25 mouse cellular contexts compared by ENCODE assay signal in the genomic region with DNA sequence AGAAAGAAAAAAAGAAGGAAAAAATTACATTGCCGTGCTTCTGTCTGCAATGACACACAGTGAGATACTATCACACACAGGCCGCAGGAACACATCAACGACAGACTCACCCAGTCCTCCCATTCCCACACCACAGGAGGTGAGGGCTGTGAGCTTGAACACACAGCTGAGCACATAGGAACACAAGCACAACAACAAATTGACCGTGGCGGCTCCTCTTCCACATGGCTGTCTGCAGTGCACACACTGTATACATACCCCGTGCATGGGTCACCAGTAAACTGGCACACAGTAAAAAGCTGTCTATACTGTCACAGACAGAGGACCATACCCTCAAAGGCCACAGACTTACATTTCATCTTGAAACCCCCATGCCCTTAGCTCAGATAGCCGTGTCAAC. TPM values are rescaled to one million over a fixed set of nuclear protein-coding genes. Genes with fewer than 3 reads are reported as not detected.
DNase-seq lines count a peak whose midpoint lies in the region; ATAC-seq and TF ChIP-seq lines count a peak whose summit lies in the region.
"Had no signal": no experiment of that assay in that cellular context is flagged by ENCODE, and none has a peak within 500 bp of the region (broad histone marks: within the 10 kb centered on the region; RNA-seq: fewer than 3 reads in every experiment).

No protein-coding gene starts in this region.

- 70% methylated on average over 7 of the region's 7 CpGs for WGBS in heart, embryonic 11.5 days (ENCODE audit: insufficient replicate concordance)
- 72% methylated on average over 7 of the region's 7 CpGs for WGBS in stomach, embryonic 16.5 days

- peak overlapping the region; percentile 95; the same call in 1 of the 2 replicates for H3K27ac ChIP-seq in heart, embryonic 11.5 days (ENCODE audit: low read depth, low read length)
- peak overlapping the region; percentile 63 for H3K27ac ChIP-seq in testis, adult 2 months (ENCODE audit: control insufficient read depth, insufficient read depth, low read depth, low read length)
- H3K27ac ChIP-seq in stomach, embryonic 16.5 days (ENCODE audit: low read length): 0 out of 2 replicates have a peak overlapping the region, but pooled peaks have one; percentile 48
- H3K27ac ChIP-seq: intestine, embryonic 15.5 days; liver, embryonic 14.5 days; macrophage; midbrain, embryonic 10.5 days; neural tube, embryonic 13.5 days had no signal

- peaks cover 24% of the 10 kb centered on the region for H3K4me1 ChIP-seq in heart, embryonic 11.5 days (ENCODE audit: control insufficient read depth, insufficient read depth, low read length)
- H3K4me1 ChIP-seq in testis, adult 2 months (ENCODE audit: control insufficient read depth, insufficient read depth, low read length): peaks cover 9% of the 10 kb centered on the region
- peaks cover 23% of the 10 kb centered on the region for H3K4me1 ChIP-seq in stomach, embryonic 16.5 days (ENCODE audit: control insufficient read depth, insufficient read depth, low read length)

- H3K4me3 ChIP-seq in heart, embryonic 11.5 days (ENCODE audit: low read depth, low read length): no peak overlapping the region
- no peak overlapping the region for H3K4me3 ChIP-seq in testis, adult 2 months (ENCODE audit: control insufficient read depth, low read depth, low read length)
- H3K4me3 ChIP-seq in stomach, embryonic 16.5 days (replicated peaks; ENCODE audit: low read length): no peak overlapping the region
- H3K4me3 ChIP-seq: forebrain, embryonic 10.5 days; hindbrain, embryonic 10.5 days; intestine, embryonic 15.5 days; midbrain, embryonic 10.5 days; myocyte; neural tube, embryonic 13.5 days had no signal

- ATAC-seq in heart, embryonic 11.5 days (replicated peaks; ENCODE audit: insufficient number of reproducible peaks, low FRiP score, low TSS enrichment): no peak
- no peak for ATAC-seq in stomach, embryonic 16.5 days (ENCODE audit: insufficient read depth, low FRiP score)
- ATAC-seq: forebrain, embryonic 16.5 days; hindbrain, embryonic 16.5 days; intestine, embryonic 15.5 days; midbrain, embryonic 16.5 days had no signal

- peak; percentile 26 for DNase-seq in adrenal gland, adult 2 months
- no peak for DNase-seq in adrenal gland, adult 8-10 months
- DNase-seq in heart, postnatal 4 days: no peak
- no peak for DNase-seq in testis, postnatal 14 days (ENCODE audit: low spot score)
- DNase-seq in B cell, adult 2 months: no peak
- DNase-seq: cerebellum, adult 11 months; cerebellum, postnatal 10 days; right cerebral cortex, adult 18-20 months; right cerebral cortex, postnatal 4 days; thymus, postnatal 36 days had no signal

- TF ChIP-seq POLR2A in testis, adult 2 months (IDR thresholded peaks at IDR 0.05; ENCODE audit: control insufficient read depth, low read depth, low read length): no peak

- H3K27me3 ChIP-seq in heart, embryonic 11.5 days (ENCODE audit: control insufficient read depth, insufficient read depth, low read length): peaks cover 14% of the 10 kb centered on the region
- no peaks in the 10 kb centered on the region for H3K27me3 ChIP-seq in testis, adult 2 months (ENCODE audit: control insufficient read depth, insufficient read depth, low read length)
- peaks cover 21% of the 10 kb centered on the region for H3K27me3 ChIP-seq in stomach, embryonic 16.5 days (ENCODE audit: control insufficient read depth, insufficient read depth, low read length)

- no peak overlapping the region; the same call in 1 of the 2 replicates for H3K9ac ChIP-seq in heart, embryonic 11.5 days (ENCODE audit: low read depth, low read length)
- H3K9ac ChIP-seq in stomach, embryonic 16.5 days (ENCODE audit: low read length): no peak overlapping the region
- H3K9ac ChIP-seq: intestine, embryonic 15.5 days; liver, embryonic 14.5 days; neural tube, embryonic 13.5 days had no signal

- no peak overlapping the region for H3K4me2 ChIP-seq in heart, embryonic 11.5 days
- H3K4me2 ChIP-seq in stomach, embryonic 16.5 days (ENCODE audit: low read depth, low read length): no peak overlapping the region
- H3K4me2 ChIP-seq: intestine, embryonic 15.5 days; neural tube, embryonic 13.5 days had no signal

- H3K36me3 ChIP-seq in heart, embryonic 11.5 days (ENCODE audit: control insufficient read depth, insufficient read depth, low read length): no peaks in the 10 kb centered on the region
- H3K36me3 ChIP-seq in testis, adult 2 months (ENCODE audit: control insufficient read depth, insufficient read depth, low read length): no peaks in the 10 kb centered on the region
- H3K36me3 ChIP-seq in stomach, embryonic 16.5 days (ENCODE audit: control insufficient read depth, insufficient read depth, low read length): no peaks in the 10 kb centered on the region
- H3K36me3 ChIP-seq: forebrain, embryonic 10.5 days; hindbrain, embryonic 10.5 days; intestine, embryonic 15.5 days; limb, embryonic 10.5 days; midbrain, embryonic 10.5 days; neural tube, embryonic 13.5 days had no signal

- no peaks in the 10 kb centered on the region for H3K9me3 ChIP-seq in heart, embryonic 11.5 days (replicated peaks; ENCODE audit: control insufficient read depth, low read length)
- no peaks in the 10 kb centered on the region for H3K9me3 ChIP-seq in stomach, embryonic 16.5 days (replicated peaks; ENCODE audit: control insufficient read depth, low read length)
- H3K9me3 ChIP-seq: forebrain, embryonic 10.5 days; hindbrain, embryonic 10.5 days; intestine, embryonic 15.5 days; limb, embryonic 10.5 days; midbrain, embryonic 10.5 days; neural tube, embryonic 13.5 days had no signal

- no peak for TF ChIP-seq CTCF in testis, adult 2 months (IDR thresholded peaks at IDR 0.05; ENCODE audit: control insufficient read depth, insufficient read depth, insufficient replicate concordance, low read depth, low read length)

RNA-seq across cellular contexts. Expression of gene Fxyd1, which starts 0.6 kb away (rescaled TPM):
- total RNA-seq in adrenal gland, adult 2 months (2021): 100 to 1,000 TPM; 307 to 317 TPM
- polyA plus RNA-seq in adrenal gland, adult 2 months (2012; rRNA removed): 480 and 501 TPM in 2 replicates
- 100 to 1,000 TPM; 110 to 212 (median 163) TPM for total RNA-seq in adrenal gland, adult 8-10 months (2022)
- polyA plus RNA-seq in heart, embryonic 11.5 days (2014; fragmentation: Nextera tagmentation; extraction: Ambion mirVana): 566 and 581 TPM in 2 replicates
- 100 to 1,000 TPM; 646 to 728 TPM for total RNA-seq in heart, postnatal 4 days (2021)
- polyA plus RNA-seq in testis, adult 2 months (2012; rRNA removed): 94.7 and 104 TPM in 2 replicates
- 127 and 129 TPM in 2 replicates for polyA plus RNA-seq in stomach, embryonic 16.5 days (2015; fragmentation: Nextera tagmentation; extraction: Ambion mirVana)
- polyA plus RNA-seq: macrophage had no signal

RNA-seq across cellular contexts. Expression of gene Lgi4, which starts 2.7 kb away (rescaled TPM):
- 1 to 10 TPM; 2.2 to 6.5 TPM for total RNA-seq in adrenal gland, adult 2 months (2021)
- 3.3 and 6.2 TPM in 2 replicates for polyA plus RNA-seq in adrenal gland, adult 2 months (2012; rRNA removed)
- 1 to 10 TPM; 2.8 to 8.8 (median 4.2) TPM for total RNA-seq in adrenal gland, adult 8-10 months (2022)
- 0.13 and 0.34 TPM in 2 replicates for polyA plus RNA-seq in heart, embryonic 11.5 days (2014; fragmentation: Nextera tagmentation; extraction: Ambion mirVana)
- 1 to 10 TPM in 1 of 2 experiments, under 1 TPM in 1; 0.95 to 1.4 TPM for total RNA-seq in heart, postnatal 4 days (2021)
- polyA plus RNA-seq in testis, adult 2 months (2012; rRNA removed): 2.0 TPM in 2 replicates
- 0.92 and 1.7 TPM in 2 replicates for polyA plus RNA-seq in stomach, embryonic 16.5 days (2015; fragmentation: Nextera tagmentation; extraction: Ambion mirVana)
- polyA plus RNA-seq: myocyte had no signal

RNA-seq across cellular contexts. Expression of gene Fxyd7, which starts 5.2 kb away (rescaled TPM):
- total RNA-seq in adrenal gland, adult 2 months (2021): 1 to 10 TPM; 1.3 to 1.4 TPM
- 4.4 and 9.9 TPM in 2 replicates for polyA plus RNA-seq in adrenal gland, adult 2 months (2012; rRNA removed)
- total RNA-seq in adrenal gland, adult 8-10 months (2022): 1 to 10 TPM; 2.0 to 4.1 (median 2.3) TPM
- polyA plus RNA-seq in heart, embryonic 11.5 days (2014; fragmentation: Nextera tagmentation; extraction: Ambion mirVana): 2.5 and 4.9 TPM in 2 replicates
- total RNA-seq in heart, postnatal 4 days (2021): 1 to 10 TPM in 1 of 2 experiments, under 1 TPM in 1; 0.98 to 2.4 TPM
- polyA plus RNA-seq in testis, adult 2 months (2012; rRNA removed): 1.3 and 1.6 TPM in 2 replicates
- 22.2 and 25.8 TPM in 2 replicates for polyA plus RNA-seq in stomach, embryonic 16.5 days (2015; fragmentation: Nextera tagmentation; extraction: Ambion mirVana)
- polyA plus RNA-seq: macrophage, myocyte had no signal

RNA-seq across cellular contexts. Expression of gene Fxyd5, which starts 14.2 kb away (rescaled TPM):
- total RNA-seq in adrenal gland, adult 2 months (2021): 100 to 1,000 TPM in 1 of 2 experiments, 10 to 100 TPM in 1; 61.4 to 112 TPM
- 51.0 and 53.5 TPM in 2 replicates for polyA plus RNA-seq in adrenal gland, adult 2 months (2012; rRNA removed)
- 10 to 100 TPM; 53.1 to 81.6 (median 58.8) TPM for total RNA-seq in adrenal gland, adult 8-10 months (2022)
- 30.3 and 38.5 TPM in 2 replicates for polyA plus RNA-seq in heart, embryonic 11.5 days (2014; fragmentation: Nextera tagmentation; extraction: Ambion mirVana)
- total RNA-seq in heart, postnatal 4 days (2021): 10 to 100 TPM; 28.9 to 31.7 TPM
- polyA plus RNA-seq in testis, adult 2 months (2012; rRNA removed): 8.3 and 12.1 TPM in 2 replicates
- 28.0 and 31.0 TPM in 2 replicates for polyA plus RNA-seq in stomach, embryonic 16.5 days (2015; fragmentation: Nextera tagmentation; extraction: Ambion mirVana)

RNA-seq across cellular contexts. Expression of gene Fxyd3, which starts 20.1 kb away (rescaled TPM):
- total RNA-seq in adrenal gland, adult 2 months (2021): 1 to 10 TPM; 1.3 to 3.4 TPM
- 0.04 and 0.73 TPM in 2 replicates for polyA plus RNA-seq in adrenal gland, adult 2 months (2012; rRNA removed)
- total RNA-seq in adrenal gland, adult 8-10 months (2022): 1 to 10 TPM in 1 of 4 experiments, under 1 TPM in 3; 0.73 to 1.3 (median 0.86) TPM
- polyA plus RNA-seq in heart, embryonic 11.5 days (2014; fragmentation: Nextera tagmentation; extraction: Ambion mirVana): 0.38 and 1.8 TPM in 2 replicates
- total RNA-seq in heart, postnatal 4 days (2021): 1 to 10 TPM; 2.0 to 3.5 TPM
- polyA plus RNA-seq in testis, adult 2 months (2012; rRNA removed): 0.64 and 6.4 TPM in 2 replicates
- polyA plus RNA-seq in stomach, embryonic 16.5 days (2015; fragmentation: Nextera tagmentation; extraction: Ambion mirVana): 497 and 614 TPM in 2 replicates
- polyA plus RNA-seq: macrophage; midbrain, embryonic 16.5 days had no signal
